Mouse (Mus musculus) liver, embryonic 15.5 days (tissue): ENCODE measurements at regions not wholly inside any gene's neighbourhood (a gene's known extent, or its start where the extent isn't known, plus 50 kb on each side); places are given as distances from the start of the nearest gene placed in this dataset.
A peak's percentile ranks its signal among the peaks of the same experiment; 100 is the strongest.

ENCODE experiments used
- ATAC-seq: fragments of 200-750 bp; cut with Nextera tagmentation; 2 replicates; pipeline ENCODE4 v1.8.0; 2017; ENCODE audit warnings: moderate number of reproducible peaks, mild to moderate bottlenecking, moderate library complexity; ENCODE audit not compliant: insufficient read depth
- H3K27ac ChIP-seq: fragments of 300-500 bp; sonication (generic); replicated peaks from 2 replicates; pipeline ENCODE4 v1.5.1; 2015; ENCODE audit warnings: mild to moderate bottlenecking, inconsistent platforms
- H3K27me3 ChIP-seq: fragments of 300-500 bp; sonication (generic); 2 replicates; pipeline ENCODE4 v1.6.1; 2015; ENCODE audit warnings: mild to moderate bottlenecking, inconsistent platforms
- H3K36me3 ChIP-seq: fragments of 300-500 bp; sonication (generic); replicated peaks from 2 replicates; pipeline ENCODE4 v1.6.1; 2015; ENCODE audit warnings: moderate library complexity, mild to moderate bottlenecking, inconsistent platforms
- H3K4me1 ChIP-seq: fragments of 300-500 bp; sonication (generic); replicated peaks from 2 replicates; pipeline ENCODE4 v1.6.1; 2015; ENCODE audit warnings: inconsistent platforms
- H3K4me2 ChIP-seq: fragments of 300-500 bp; sonication (generic); 2 replicates; pipeline ENCODE4 v1.6.1; 2015; ENCODE audit warnings: moderate library complexity, mild to moderate bottlenecking, inconsistent platforms
- H3K4me3 ChIP-seq: fragments of 300-500 bp; sonication (generic); replicated peaks from 2 replicates; pipeline ENCODE4 v1.5.1; 2015; ENCODE audit warnings: mild to moderate bottlenecking, inconsistent platforms
- H3K9ac ChIP-seq: fragments of 300-500 bp; sonication (generic); 2 replicates; pipeline ENCODE4 v1.6.1; 2015; ENCODE audit warnings: moderate library complexity, mild to moderate bottlenecking, inconsistent platforms
- H3K9me3 ChIP-seq: fragments of 300-500 bp; sonication (generic); replicated peaks from 2 replicates; pipeline ENCODE4 v1.6.1; 2016; ENCODE audit warnings: inconsistent platforms
- WGBS: fragments of 180-500 bp; shearing (Covaris S2); methylation state at CpG from one replicate; pipeline ENCODE4 v1.1.7; 2015; ENCODE audit warnings: mixed read lengths; ENCODE audit not compliant: insufficient replicate concordance; 5-methylcytosine and 5-hydroxymethylcytosine counted together

DNA sequence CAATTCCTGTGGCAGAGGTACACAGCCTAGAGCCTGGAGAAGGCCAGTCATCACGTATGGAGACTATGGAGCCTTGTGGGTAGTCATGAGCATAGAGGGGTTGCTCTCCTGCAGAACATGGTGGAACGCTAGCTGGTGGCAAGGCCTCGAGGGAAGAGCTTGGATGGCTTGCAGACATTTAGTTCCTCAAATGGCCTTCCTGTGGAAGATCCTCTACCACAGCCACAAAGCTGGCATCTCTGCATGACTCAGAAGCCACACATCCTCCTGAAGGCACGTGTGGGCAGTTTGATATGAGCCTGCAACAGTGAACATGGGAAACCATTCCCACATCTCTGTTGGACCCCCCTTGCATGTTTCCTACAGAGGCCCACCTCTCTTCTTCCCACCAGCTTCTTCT lies 547.9 kb upstream of the Lrrc6 start:
- H3K4me3 ChIP-seq: no peak overlapping the region
- no peaks in the 10 kb centered on the region for H3K27me3 ChIP-seq
- no peak overlapping the region for H3K4me2 ChIP-seq
- 26% methylated on average over 4 of the region's 4 CpGs for WGBS
- H3K27ac ChIP-seq: no peak overlapping the region
- peak; percentile 51 for ATAC-seq
- H3K36me3 ChIP-seq: no peaks in the 10 kb centered on the region
- peaks cover 22% of the 10 kb centered on the region for H3K4me1 ChIP-seq
- H3K9ac ChIP-seq: no peak overlapping the region
- no peaks in the 10 kb centered on the region for H3K9me3 ChIP-seq

DNA sequence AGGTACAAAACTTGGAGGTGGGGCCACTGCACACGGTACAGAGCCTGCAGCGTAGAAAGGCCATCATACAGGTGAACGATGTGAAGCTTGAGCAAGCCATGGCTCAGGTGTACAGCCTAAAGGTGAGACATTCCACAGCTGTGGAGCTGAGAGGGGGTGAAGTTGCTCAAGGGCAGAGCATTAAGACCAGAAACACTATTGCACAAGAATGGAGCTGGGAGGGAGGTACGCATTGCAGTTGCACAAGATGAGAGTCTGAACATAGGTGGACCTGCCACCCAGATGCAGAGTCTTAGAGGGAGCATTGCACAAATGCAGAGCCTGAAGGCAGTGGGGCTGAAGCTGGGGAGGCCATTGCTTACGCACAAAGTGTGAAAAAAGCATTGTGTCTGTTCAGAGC lies 547.4 kb upstream of the Lrrc6 start:
- H3K4me1 ChIP-seq: peaks cover 22% of the 10 kb centered on the region
- H3K4me2 ChIP-seq: no peak overlapping the region
- no peak overlapping the region for H3K27ac ChIP-seq
- H3K27me3 ChIP-seq: no peaks in the 10 kb centered on the region
- H3K9me3 ChIP-seq: no peaks in the 10 kb centered on the region
- H3K9ac ChIP-seq: no peak overlapping the region
- H3K4me3 ChIP-seq: no peak overlapping the region
- H3K36me3 ChIP-seq: no peaks in the 10 kb centered on the region
- 59% methylated on average over 5 of the region's 5 CpGs for WGBS
- ATAC-seq: peak; percentile 47

DNA sequence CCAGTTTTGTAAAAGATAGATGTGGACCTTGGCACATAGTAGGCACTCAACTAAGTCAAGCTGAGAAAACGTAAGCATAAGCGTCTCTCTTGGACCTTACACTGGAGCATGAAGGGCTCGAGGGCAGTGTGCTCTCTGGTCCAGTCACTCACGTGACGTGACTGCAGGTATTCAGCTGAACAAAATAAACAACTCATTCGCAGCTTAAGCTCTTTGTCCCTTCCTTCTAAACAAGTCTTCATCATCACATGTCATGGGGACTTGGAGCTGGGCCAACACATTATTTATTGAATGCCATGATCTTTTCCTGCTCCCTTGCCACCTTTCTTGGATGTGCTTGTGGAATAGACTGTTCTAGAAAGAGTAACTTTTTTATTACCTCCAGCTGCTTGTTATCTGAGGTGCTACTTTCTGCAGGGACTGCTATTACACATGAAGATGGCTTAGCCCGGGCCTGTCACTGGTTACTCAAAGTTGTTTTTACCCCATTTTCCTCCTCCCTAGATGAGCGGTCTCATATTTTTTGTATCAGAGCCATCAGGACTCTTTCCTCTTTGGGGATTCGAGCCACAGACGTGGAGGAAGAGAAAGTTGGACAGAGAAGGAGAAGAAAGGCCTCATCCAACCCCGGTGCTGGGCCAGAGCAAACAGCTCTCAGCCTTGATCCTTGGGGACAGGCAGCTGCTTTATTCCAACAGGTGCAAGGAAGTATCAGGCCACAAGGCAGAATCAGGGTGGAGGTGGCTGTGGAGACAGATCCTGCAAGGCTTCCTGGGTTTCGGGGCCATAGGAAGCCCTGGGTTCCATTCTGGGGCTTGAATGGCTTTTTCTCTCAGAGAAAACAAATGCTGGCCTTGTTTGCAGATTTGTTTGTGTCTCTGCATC lies 545.5 kb upstream of the Lrrc6 start:
- no peak overlapping the region for H3K4me3 ChIP-seq
- peaks cover 22% of the 10 kb centered on the region for H3K4me1 ChIP-seq
- no peak overlapping the region for H3K4me2 ChIP-seq
- no peaks in the 10 kb centered on the region for H3K9me3 ChIP-seq
- H3K36me3 ChIP-seq: no peaks in the 10 kb centered on the region
- H3K27me3 ChIP-seq: no peaks in the 10 kb centered on the region
- ATAC-seq: 0 out of 2 replicates have a peak, but pooled peaks have one; percentile 19
- no peak overlapping the region for H3K9ac ChIP-seq
- WGBS: 58% methylated on average over 12 of the region's 12 CpGs
- no peak overlapping the region for H3K27ac ChIP-seq

DNA sequence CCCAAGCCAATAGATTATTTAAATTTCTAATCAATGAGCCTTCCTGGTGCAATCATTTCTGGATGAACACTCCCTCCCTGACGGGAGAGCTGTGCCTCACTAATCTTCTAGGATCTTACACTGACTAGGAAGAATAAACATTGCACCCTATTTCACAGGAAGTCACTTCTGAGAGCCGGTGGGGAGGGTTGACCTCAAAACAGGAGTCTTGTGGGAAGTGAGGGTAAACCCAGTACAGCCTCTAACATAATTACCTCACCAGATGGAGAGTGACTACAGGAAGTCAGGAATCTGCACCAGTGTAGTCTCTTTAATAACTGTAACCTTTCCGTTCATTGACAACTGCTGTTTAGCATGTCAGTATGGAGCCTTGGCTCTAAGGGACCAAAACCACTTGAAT lies 544.6 kb upstream of the Lrrc6 start:
- Histone ChIP-seq H3K27ac (no peak overlapping the region), H3K4me2 (no peak overlapping the region), H3K27me3 (peaks cover 4% of the 10 kb centered on the region; the same call in 1 of the 2 replicates), H3K4me1 (peaks cover 25% of the 10 kb centered on the region), H3K4me3 (no peak overlapping the region), H3K36me3 (no peaks in the 10 kb centered on the region), H3K9ac (no peak overlapping the region), H3K9me3 (no peaks in the 10 kb centered on the region)
- 0 out of 2 replicates have a peak, but pooled peaks have one; percentile 9 for ATAC-seq
- 8% methylated on average over 3 of the region's 3 CpGs for WGBS

DNA sequence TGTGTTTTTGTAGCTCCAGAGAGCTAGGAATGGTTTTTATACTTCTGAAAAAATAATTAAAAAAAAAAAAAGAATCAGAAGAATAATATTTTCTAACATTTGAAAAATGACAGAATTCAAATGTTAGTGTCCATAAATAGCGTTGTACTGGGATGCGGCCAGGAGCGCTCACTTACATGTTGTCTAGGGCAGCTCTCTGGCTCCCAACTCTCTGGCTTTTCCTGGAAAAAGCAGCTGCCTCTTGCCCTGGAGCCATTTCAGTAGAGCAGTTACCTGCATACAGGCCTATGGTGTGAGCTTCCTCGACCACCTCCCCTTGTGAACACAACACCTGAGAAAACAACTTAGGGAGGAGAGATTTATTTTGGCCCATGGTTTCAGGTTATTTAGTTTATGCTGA lies 544.1 kb upstream of the Lrrc6 start:
- Histone ChIP-seq H3K27ac (no peak overlapping the region), H3K4me3 (no peak overlapping the region), H3K36me3 (no peaks in the 10 kb centered on the region), H3K4me1 (peaks cover 31% of the 10 kb centered on the region), H3K4me2 (no peak overlapping the region), H3K27me3 (peaks cover 8% of the 10 kb centered on the region; the same call in 1 of the 2 replicates), H3K9ac (no peak overlapping the region), H3K9me3 (no peaks in the 10 kb centered on the region)
- no peak for ATAC-seq
- 76% methylated on average over 4 of the region's 4 CpGs for WGBS

DNA sequence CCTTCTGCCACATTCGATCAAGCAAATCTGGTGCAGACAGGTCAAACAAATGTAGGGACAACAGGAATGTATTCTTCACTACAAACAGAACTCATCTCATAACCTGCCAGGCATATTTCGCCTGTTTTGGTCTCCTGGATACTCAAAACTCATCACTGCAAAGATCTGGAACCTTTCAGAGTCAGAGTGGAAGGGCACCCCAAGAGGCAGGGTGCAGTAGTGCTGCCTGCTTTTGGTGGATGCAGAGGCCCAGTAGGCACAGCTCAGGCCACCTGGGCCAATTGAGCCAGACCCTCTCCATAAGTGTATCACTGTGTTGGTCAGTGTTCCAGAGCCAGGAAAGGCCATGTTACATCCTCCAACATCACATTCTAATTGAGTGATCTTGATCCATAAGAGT lies 541.4 kb upstream of the Lrrc6 start:
- Histone ChIP-seq H3K4me1 (peaks cover 32% of the 10 kb centered on the region), H3K27me3 (peaks cover 16% of the 10 kb centered on the region; the same call in 1 of the 2 replicates), H3K36me3 (no peaks in the 10 kb centered on the region), H3K4me2 (no peak overlapping the region), H3K4me3 (no peak overlapping the region), H3K9me3 (no peaks in the 10 kb centered on the region), H3K27ac (no peak overlapping the region), H3K9ac (no peak overlapping the region)
- ATAC-seq: no peak
- 43% methylated on average over 2 of the region's 2 CpGs for WGBS

DNA sequence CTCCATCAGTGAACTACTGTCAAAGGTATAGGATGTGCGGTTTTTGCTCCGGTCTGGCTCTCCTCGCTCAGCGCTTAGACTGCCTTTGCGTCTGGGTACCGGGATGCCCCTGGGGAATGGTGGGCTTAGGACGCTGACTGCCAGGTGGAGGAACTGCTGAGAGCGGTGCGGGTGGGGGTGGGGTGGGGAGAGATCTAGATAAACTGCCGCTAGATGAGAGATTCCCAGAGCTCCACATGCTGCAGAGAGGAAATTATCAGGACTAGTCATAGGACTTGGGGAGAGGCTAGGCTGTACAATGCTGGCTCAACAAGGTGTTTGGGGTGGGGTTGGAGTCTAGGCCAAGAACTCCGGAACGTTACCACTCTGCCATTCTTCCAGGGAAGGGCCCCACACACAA lies 539.5 kb upstream of the Lrrc6 start:
- 33% methylated on average over 12 of the region's 12 CpGs for WGBS
- 0 out of 2 replicates have a peak overlapping the region, but pooled peaks have one; percentile 47 for H3K4me3 ChIP-seq
- peaks cover 16% of the 10 kb centered on the region; the same call in 1 of the 2 replicates for H3K27me3 ChIP-seq
- peak overlapping the region; percentile 23; the same call in 1 of the 2 replicates for H3K9ac ChIP-seq
- H3K4me1 ChIP-seq: peaks cover 26% of the 10 kb centered on the region
- no peak for ATAC-seq
- no peaks in the 10 kb centered on the region for H3K36me3 ChIP-seq
- H3K4me2 ChIP-seq: peak overlapping the region; percentile 66
- H3K9me3 ChIP-seq: no peaks in the 10 kb centered on the region
- no peak overlapping the region for H3K27ac ChIP-seq

DNA sequence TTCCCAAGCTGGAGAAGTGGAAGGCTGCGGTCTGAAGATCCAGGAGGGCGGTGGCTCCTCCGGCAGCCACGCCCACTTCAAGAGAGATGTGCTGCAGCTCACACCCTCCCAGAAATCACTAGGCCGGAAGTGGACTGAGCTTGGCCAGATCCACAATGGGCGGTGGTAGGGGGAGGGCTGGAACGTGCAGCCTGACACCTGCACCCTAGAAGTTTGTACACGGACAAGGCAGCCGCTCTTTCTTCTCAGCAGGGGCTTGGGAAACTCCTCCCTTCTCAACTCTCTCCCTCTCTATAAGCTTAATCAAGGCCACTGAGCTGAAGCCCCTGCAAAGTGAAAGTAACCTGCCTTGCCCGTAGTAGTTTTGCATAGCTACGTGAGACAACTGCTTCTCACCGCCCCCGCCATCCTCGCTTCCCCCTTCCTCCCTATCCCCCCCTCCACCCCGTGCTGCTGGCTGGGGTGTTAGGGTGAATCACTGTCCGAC lies 538.8 kb upstream of the Lrrc6 start:
- Histone ChIP-seq H3K36me3 (no peaks in the 10 kb centered on the region), H3K4me2 (peak overlapping the region; percentile 66), H3K27me3 (peaks cover 19% of the 10 kb centered on the region; the same call in 1 of the 2 replicates), H3K4me1 (peaks cover 21% of the 10 kb centered on the region), H3K27ac (0 out of 2 replicates have a peak overlapping the region, but pooled peaks have one; percentile 0), H3K9ac (0 out of 2 replicates have a peak overlapping the region, but pooled peaks have one; percentile 23), H3K4me3 (peak overlapping the region; percentile 47), H3K9me3 (no peaks in the 10 kb centered on the region)
- WGBS: 2% methylated on average over 16 of the region's 16 CpGs
- peak; percentile 70 for ATAC-seq

DNA sequence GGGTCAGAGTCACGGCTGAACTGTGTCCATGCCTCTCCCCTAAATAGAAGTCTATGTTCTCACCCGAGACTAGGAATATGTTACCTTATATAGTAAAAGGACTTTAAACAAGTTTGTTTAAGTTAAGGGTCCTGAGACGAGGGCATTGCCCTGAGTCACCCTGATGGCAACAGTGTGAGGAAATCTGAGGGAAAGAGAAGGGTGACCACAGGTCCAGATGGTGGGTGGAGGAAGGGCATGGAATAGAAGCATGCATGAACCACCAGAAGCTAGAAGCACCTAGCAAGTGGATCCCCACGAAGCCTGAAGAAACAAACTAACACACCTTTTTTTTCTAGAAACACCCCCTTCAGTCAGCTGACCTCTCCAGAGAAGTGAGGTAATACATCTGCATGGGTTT lies 536.9 kb upstream of the Lrrc6 start:
- H3K9me3 ChIP-seq: no peaks in the 10 kb centered on the region
- H3K27ac ChIP-seq: no peak overlapping the region
- H3K4me3 ChIP-seq: no peak overlapping the region
- H3K9ac ChIP-seq: no peak overlapping the region
- H3K4me1 ChIP-seq: peaks cover 21% of the 10 kb centered on the region
- no peak overlapping the region for H3K4me2 ChIP-seq
- no peaks in the 10 kb centered on the region for H3K36me3 ChIP-seq
- ATAC-seq: no peak
- peaks cover 19% of the 10 kb centered on the region; the same call in 1 of the 2 replicates for H3K27me3 ChIP-seq
- 40% methylated on average over 4 of the region's 4 CpGs for WGBS

DNA sequence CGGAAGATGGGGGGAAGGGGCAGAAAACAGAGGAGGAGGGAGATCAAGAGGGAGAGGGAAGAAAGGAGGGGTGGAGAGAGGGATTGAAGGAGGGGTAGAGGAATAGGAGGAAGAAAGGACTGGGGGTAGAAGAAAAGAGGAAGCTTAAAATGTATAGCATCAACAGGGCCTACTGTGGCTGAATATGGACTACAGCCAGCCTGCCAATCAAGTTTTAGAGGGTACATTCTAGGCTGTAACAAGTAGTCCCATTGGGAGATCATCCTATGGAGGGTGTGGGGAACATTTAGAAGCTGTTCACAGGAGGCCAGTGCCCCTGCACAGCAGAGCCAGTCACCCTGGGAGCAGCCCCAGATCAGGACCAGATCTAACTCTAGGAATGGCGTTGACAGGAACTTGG lies 535.6 kb upstream of the Lrrc6 start:
- no peaks in the 10 kb centered on the region for H3K9me3 ChIP-seq
- no peak overlapping the region for H3K27ac ChIP-seq
- H3K27me3 ChIP-seq: peaks cover 22% of the 10 kb centered on the region; the same call in 1 of the 2 replicates
- no peak overlapping the region for H3K4me2 ChIP-seq
- no peaks in the 10 kb centered on the region for H3K36me3 ChIP-seq
- no peak for ATAC-seq
- 49% methylated on average over 2 of the region's 2 CpGs for WGBS
- H3K4me3 ChIP-seq: no peak overlapping the region
- H3K9ac ChIP-seq: no peak overlapping the region
- peaks cover 21% of the 10 kb centered on the region for H3K4me1 ChIP-seq

DNA sequence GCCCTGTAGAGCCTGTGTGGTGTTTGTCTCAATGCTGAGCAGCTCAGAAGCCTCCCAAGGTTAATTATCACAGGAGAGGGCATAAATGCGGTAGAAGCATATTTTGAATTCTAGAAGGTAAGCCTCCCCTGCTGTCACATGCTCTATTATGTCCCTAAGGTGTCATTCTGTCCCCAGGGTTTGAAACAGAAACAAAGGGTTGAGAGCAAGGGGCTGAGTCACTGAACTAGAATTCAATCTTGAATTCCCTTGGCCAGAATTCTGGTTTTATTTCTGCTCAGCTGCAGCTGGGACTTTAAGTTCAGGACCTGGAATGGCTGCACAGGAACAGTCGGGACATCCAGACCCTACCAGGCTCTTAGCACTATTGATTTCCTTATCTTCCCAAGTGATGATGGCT lies 533.2 kb upstream of the Lrrc6 start:
- Histone ChIP-seq H3K9me3 (no peaks in the 10 kb centered on the region), H3K4me3 (no peak overlapping the region), H3K4me1 (peaks cover 6% of the 10 kb centered on the region), H3K4me2 (no peak overlapping the region), H3K27me3 (peaks cover 13% of the 10 kb centered on the region; the same call in 1 of the 2 replicates), H3K27ac (no peak overlapping the region), H3K9ac (no peak overlapping the region), H3K36me3 (no peaks in the 10 kb centered on the region)
- no peak for ATAC-seq
- 56% methylated on average over 2 of the region's 2 CpGs for WGBS
